In the genomic region with DNA sequence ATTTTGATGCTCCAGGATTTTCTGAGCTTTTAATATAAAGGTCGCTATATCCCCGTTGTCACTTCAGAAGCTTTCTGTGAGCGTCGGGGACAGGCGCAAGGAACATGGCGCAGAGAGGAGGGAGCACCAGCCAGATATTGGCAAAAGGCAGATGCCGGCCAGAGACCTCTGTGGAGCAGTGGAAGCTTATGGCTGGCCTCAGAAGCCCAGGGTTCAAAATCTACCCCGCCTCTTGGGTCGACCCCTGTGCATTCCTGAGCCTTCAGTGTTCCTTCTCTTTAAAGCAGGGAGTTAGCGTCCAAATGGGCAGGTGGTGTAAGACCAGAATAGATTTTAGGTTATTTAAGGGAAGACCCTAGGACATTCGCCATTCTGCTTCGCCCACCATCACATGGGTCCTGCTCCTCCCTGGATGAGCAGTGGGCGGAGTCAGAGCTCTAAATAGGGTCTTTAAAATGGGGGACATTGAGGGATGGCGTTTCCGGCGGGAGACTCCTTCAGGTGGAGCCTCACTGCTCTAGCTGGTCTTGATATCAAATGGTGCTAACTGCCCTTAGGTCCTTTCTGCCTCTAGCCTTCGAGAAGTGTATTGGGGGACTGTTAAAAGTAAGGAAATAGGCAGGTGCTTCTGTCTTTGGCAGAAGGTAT, we compare ENCODE assay signal across 10 mouse cellular contexts. TPM values are rescaled to one million over a fixed set of nuclear protein-coding genes. Genes with fewer than 3 reads are reported as not detected.
DNase-seq lines count a peak whose midpoint lies in the region; ATAC-seq and TF ChIP-seq lines count a peak whose summit lies in the region.
"Had no signal": no experiment of that assay in that cellular context is flagged by ENCODE, and none has a peak within 500 bp of the region (broad histone marks: within the 10 kb centered on the region; RNA-seq: fewer than 3 reads in every experiment).

No protein-coding gene starts in this region.

- peak overlapping the region; percentile 52 for H3K4me2 ChIP-seq in heart, embryonic 16.5 days (ENCODE audit: low read depth, low read length)
- peak overlapping the region; percentile 95 for H3K4me2 ChIP-seq in forebrain, embryonic 15.5 days (replicated peaks)
- peak overlapping the region; percentile 83 for H3K4me2 ChIP-seq in midbrain, embryonic 11.5 days

- DNase-seq in heart, adult 18-20 months: no peak
- DNase-seq in brain, embryonic 14.5 days (ENCODE audit: low read depth): peak; percentile 67
- peak; percentile 89 for DNase-seq in midbrain, embryonic 11.5 days (ENCODE audit: low spot score, missing footprints)
- DNase-seq in ovary, adult 18-20 months (ENCODE audit: low spot score): no peak
- DNase-seq in kidney, adult 11 months: no peak
- no peak for DNase-seq in gastrocnemius, postnatal 25 days

- H3K9me3 ChIP-seq in heart, embryonic 16.5 days (replicated peaks; ENCODE audit: control insufficient read depth, low read length): no peaks in the 10 kb centered on the region
- no peaks in the 10 kb centered on the region for H3K9me3 ChIP-seq in forebrain, embryonic 15.5 days
- H3K9me3 ChIP-seq in midbrain, embryonic 11.5 days (ENCODE audit: control insufficient read depth, low read length): no peaks in the 10 kb centered on the region

- H3K27ac ChIP-seq in heart, embryonic 16.5 days (ENCODE audit: low read length): no peak overlapping the region
- H3K27ac ChIP-seq in forebrain, embryonic 15.5 days (replicated peaks): peak overlapping the region; percentile 88
- peak overlapping the region; percentile 62 for H3K27ac ChIP-seq in midbrain, embryonic 11.5 days (ENCODE audit: low read depth, low read length)

- TF ChIP-seq POLR2A in brain, embryonic 14.5 days (IDR thresholded peaks at IDR 0.05; ENCODE audit: borderline replicate concordance, extremely low read depth, insufficient read depth, insufficient read length, poor library complexity, severe bottlenecking): no peak

- no peak for TF ChIP-seq CTCF in brain, embryonic 14.5 days (IDR thresholded peaks at IDR 0.05; ENCODE audit: borderline replicate concordance, extremely low read depth, insufficient read depth, insufficient read length)

- H3K4me3 ChIP-seq in heart, embryonic 16.5 days (ENCODE audit: low read length): peak overlapping the region; percentile 20
- H3K4me3 ChIP-seq in forebrain, embryonic 15.5 days: peak overlapping the region; percentile 54
- peak overlapping the region; percentile 34 for H3K4me3 ChIP-seq in midbrain, embryonic 11.5 days (ENCODE audit: low read depth, low read length)

- H3K9ac ChIP-seq in heart, embryonic 16.5 days (ENCODE audit: low read length): no peak overlapping the region
- H3K9ac ChIP-seq in forebrain, embryonic 15.5 days (replicated peaks): peak overlapping the region; percentile 79
- peak overlapping the region; percentile 61 for H3K9ac ChIP-seq in midbrain, embryonic 11.5 days (ENCODE audit: low read length)

- WGBS in heart, embryonic 16.5 days: 12% methylated on average over 17 of the region's 17 CpGs
- WGBS in forebrain, embryonic 15.5 days: 5% methylated on average over 17 of the region's 17 CpGs
- WGBS in midbrain, embryonic 11.5 days: 6% methylated on average over 17 of the region's 17 CpGs

- no peaks in the 10 kb centered on the region for H3K36me3 ChIP-seq in heart, embryonic 16.5 days (ENCODE audit: control insufficient read depth, insufficient read depth)
- no peaks in the 10 kb centered on the region for H3K36me3 ChIP-seq in forebrain, embryonic 15.5 days
- H3K36me3 ChIP-seq in midbrain, embryonic 11.5 days (ENCODE audit: control insufficient read depth, insufficient read depth, low read length): no peaks in the 10 kb centered on the region

- peaks cover 5% of the 10 kb centered on the region; the same call in 1 of the 2 replicates for H3K4me1 ChIP-seq in heart, embryonic 16.5 days (ENCODE audit: control insufficient read depth, insufficient read depth, low read length)
- peaks cover 20% of the 10 kb centered on the region for H3K4me1 ChIP-seq in forebrain, embryonic 15.5 days
- peaks cover 10% of the 10 kb centered on the region for H3K4me1 ChIP-seq in midbrain, embryonic 11.5 days (ENCODE audit: control insufficient read depth, insufficient read depth, low read length)

- no peak for ATAC-seq in heart, embryonic 16.5 days (replicated peaks; ENCODE audit: extremely low read depth, insufficient read depth, low FRiP score)
- ATAC-seq in forebrain, embryonic 15.5 days (replicated peaks): peak; percentile 58
- ATAC-seq in midbrain, embryonic 11.5 days (ENCODE audit: low FRiP score): peak; percentile 69

- H3K27me3 ChIP-seq in heart, embryonic 16.5 days (ENCODE audit: control insufficient read depth, insufficient read depth, low read length): peaks cover 39% of the 10 kb centered on the region
- no peaks in the 10 kb centered on the region; the same call in 1 of the 2 replicates for H3K27me3 ChIP-seq in forebrain, embryonic 15.5 days
- no peaks in the 10 kb centered on the region for H3K27me3 ChIP-seq in midbrain, embryonic 11.5 days (ENCODE audit: control insufficient read depth, insufficient read depth, low read length)

RNA-seq across cellular contexts. Expression of gene Crhr1, which starts 25.7 kb away (rescaled TPM):
- polyA plus RNA-seq in heart, embryonic 16.5 days (2015; fragmentation: Nextera tagmentation; extraction: Ambion mirVana): not detected in 2 replicates
- not detected for total RNA-seq in heart, adult 18-20 months (2021)
- 9.9 and 10.2 TPM in 2 replicates for polyA plus RNA-seq in brain, embryonic 14.5 days (2012; rRNA removed)
- 4.1 and 4.2 TPM in 2 replicates for polyA plus RNA-seq in forebrain, embryonic 15.5 days (2015; fragmentation: Nextera tagmentation; extraction: Ambion mirVana)
- 0.33 and 0.60 TPM in 2 replicates for polyA plus RNA-seq in midbrain, embryonic 11.5 days (2014; fragmentation: Nextera tagmentation; extraction: Ambion mirVana)
- not detected for total RNA-seq in gastrocnemius, postnatal 25 days (2021)
- total RNA-seq: neutrophil, adult 5-6 weeks had no signal
- polyA plus RNA-seq: large intestine, adult 2 months had no signal

RNA-seq across cellular contexts. Expression of gene Sppl2c, which starts 27.7 kb away (rescaled TPM):
- not detected in 2 replicates for polyA plus RNA-seq in heart, embryonic 16.5 days (2015; fragmentation: Nextera tagmentation; extraction: Ambion mirVana)
- total RNA-seq in heart, adult 18-20 months (2021): not detected
- polyA plus RNA-seq in brain, embryonic 14.5 days (2012; rRNA removed): not detected in 2 replicates
- not detected in 2 replicates for polyA plus RNA-seq in forebrain, embryonic 15.5 days (2015; fragmentation: Nextera tagmentation; extraction: Ambion mirVana)
- polyA plus RNA-seq in midbrain, embryonic 11.5 days (2014; fragmentation: Nextera tagmentation; extraction: Ambion mirVana): not detected in 2 replicates
- not detected for total RNA-seq in gastrocnemius, postnatal 25 days (2021)
- total RNA-seq: neutrophil, adult 5-6 weeks had no signal

Comparison
In these comparisons a context has a peak if more than half of its experiments do, and no peak if none do; other contexts are left out.
1. DNase-seq: peak in brain, embryonic 14.5 days (single experiment) and midbrain, embryonic 11.5 days (single experiment); none in heart, adult 18-20 months (0 of 2), ovary, adult 18-20 months (single experiment), kidney, adult 11 months (single experiment) and gastrocnemius, postnatal 25 days (single experiment).
2. Peak in every context shown above with its lines, with median percentiles within 50 percentile points of each other: H3K4me2 ChIP-seq and H3K4me3 ChIP-seq.